Mouse (Mus musculus) liver, embryonic 14.5 days (tissue): ENCODE results near the gene Ampd3.

Source experiments
- CTCF ChIP-seq: IDR thresholded peaks from 2 replicates; pipeline ENCODE4 v1.5.1; 2016; ENCODE audit warnings: antibody characterized with exemption, low read depth, control low read depth
- EP300 ChIP-seq: IDR thresholded peaks from 2 replicates; pipeline ENCODE4 v1.6.1; 2016; ENCODE audit warnings: antibody characterized with exemption, low read depth

DNA sequence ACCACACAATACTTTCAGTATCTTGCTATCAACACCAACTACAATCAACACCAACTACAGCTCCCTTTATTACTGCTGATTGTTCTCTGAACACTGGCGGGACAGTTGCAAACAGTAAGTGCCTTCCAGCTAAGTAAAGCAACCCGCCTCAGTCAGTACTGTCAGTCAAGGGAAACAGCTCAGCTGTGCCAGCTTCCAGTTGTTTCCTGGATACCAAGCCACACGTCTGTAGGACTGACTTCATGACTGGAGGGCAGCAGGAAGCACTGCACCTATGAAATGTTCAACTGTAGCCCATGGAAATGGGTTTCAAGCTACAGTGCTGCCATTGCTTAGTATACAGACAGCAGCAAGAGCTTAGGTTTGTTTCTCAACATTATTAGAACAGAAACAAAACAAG is 66.5 kb downstream of the Ampd3 start:
- TF ChIP-seq CTCF, result no peak
- TF ChIP-seq EP300, result no peak
